Mouse (Mus musculus) heart, adult 2 months (tissue): ENCODE data around the gene Klhl12.

Experiments
- CTCF ChIP-seq: fragments of 200-600 bp; IDR thresholded peaks from 2 replicates; pipeline ENCODE4 v1.8.1; 2022; ENCODE audit warnings: antibody characterized with exemption, mild to moderate bottlenecking, moderate library complexity
- EP300 ChIP-seq: fragments of 200-500 bp; IDR thresholded peaks from 2 replicates; pipeline ENCODE4 v1.6.1; 2011; ENCODE audit warnings: low read depth, low read length, control low read depth; ENCODE audit not compliant: insufficient read depth
- POLR2A ChIP-seq: fragments of 200-500 bp; IDR thresholded peaks from 2 replicates; pipeline ENCODE4 v1.6.1; 2011; ENCODE audit warnings: mild to moderate bottlenecking, low read depth, low read length, control low read depth; ENCODE audit not compliant: insufficient read depth

DNA sequence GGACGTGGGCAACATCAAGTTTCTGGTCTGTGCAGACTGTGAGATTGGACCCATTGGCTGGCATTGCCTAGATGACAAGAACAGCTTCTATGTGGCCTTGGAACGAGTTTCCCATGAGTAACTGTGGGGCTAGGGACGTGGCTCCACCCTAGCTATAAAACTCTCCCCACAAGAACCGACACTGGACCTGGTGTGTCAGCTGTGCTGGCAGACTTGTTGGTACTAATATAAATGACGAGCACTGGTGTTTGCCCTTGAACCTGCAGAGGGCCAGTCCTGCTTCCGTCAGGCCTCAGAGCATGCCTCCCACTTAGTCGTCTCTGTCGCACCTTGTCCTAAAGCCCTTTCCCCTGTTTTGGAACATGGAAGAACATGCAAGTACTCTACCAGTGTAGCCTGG is 50.9 kb downstream of the Klhl12 start:
- TF ChIP-seq EP300, result no peak
- no peak for TF ChIP-seq CTCF
- no peak for TF ChIP-seq POLR2A
